Mouse (Mus musculus) c-Kit-positive CD71-positive TER-119-positive erythroid progenitor cells, embryonic 14.5 days (primary cell): ENCODE data around the gene 1700067K01Rik.

Experiments
- DNase-seq: peaks from one replicate; pipeline ENCODE4 v3.0.0-alpha.2; 2013; ENCODE audit warnings: low spot score

1700067K01Rik gene

DNA sequence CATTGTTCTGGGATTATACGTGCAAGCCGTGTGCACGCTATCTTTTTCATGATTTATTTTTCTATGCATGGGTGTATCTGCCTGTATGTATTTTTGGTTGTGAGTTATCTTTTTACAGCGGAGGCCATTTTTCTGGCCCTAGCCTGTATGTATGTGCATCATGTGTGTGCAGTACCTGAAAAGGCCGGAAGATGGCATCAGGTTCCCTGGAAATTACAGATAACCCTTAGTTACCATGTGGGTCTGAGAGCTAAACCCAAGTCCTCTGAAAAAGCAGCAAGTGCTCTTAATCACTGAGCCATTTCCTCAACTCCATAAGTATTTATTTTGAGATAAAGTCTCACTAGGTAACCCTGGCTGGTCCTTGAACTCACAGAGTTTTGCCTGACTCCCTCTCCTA, 51.9 kb downstream of the 1700067K01Rik start:
- DNase-seq: no peak
